Mouse (Mus musculus): ENCODE measurements around the gene Tssk6. TPM values are rescaled to one million over a fixed set of nuclear protein-coding genes. Genes with fewer than 3 reads are reported as not detected.

Gene Tssk6
- polyA plus RNA-seq, 1 experiment from 2014 or later: 5.2 TPM

GRCm38 (mm10) chr8:69919010-69919409 lies 17.0 kb downstream of the Tssk6 start:
- no peaks in the 10 kb centered on the region for H3K27me3 ChIP-seq (ENCODE audit: control insufficient read depth, insufficient read depth, low read length)
- H3K4me3 ChIP-seq (ENCODE audit: low read depth, low read length): no peak overlapping the region
- no peak overlapping the region for H3K9ac ChIP-seq (ENCODE audit: low read length)
- H3K9me3 ChIP-seq (ENCODE audit: control insufficient read depth, low read length): no peaks in the 10 kb centered on the region
- no peaks in the 10 kb centered on the region; the same call in 1 of the 2 replicates for H3K4me1 ChIP-seq (replicated peaks; ENCODE audit: control insufficient read depth, insufficient read depth, low read length)
- H3K36me3 ChIP-seq (ENCODE audit: control insufficient read depth, insufficient read depth, low read length): peaks cover 7% of the 10 kb centered on the region; the same call in 1 of the 2 replicates
- peak; percentile 47 for ATAC-seq (replicated peaks; ENCODE audit: low FRiP score)
- H3K27ac ChIP-seq (ENCODE audit: low read depth, low read length): no peak overlapping the region
- DNase-seq (ENCODE audit: low spot score): peak; percentile 82
- H3K4me2 ChIP-seq (ENCODE audit: low read depth, low read length, severe bottlenecking): no peak overlapping the region
- 78% methylated on average over 1 of the region's 1 CpGs for WGBS

GRCm38 (mm10) chr8:69919876-69920662 lies 18.1 kb downstream of the Tssk6 start:
- H3K27ac ChIP-seq (ENCODE audit: low read depth, low read length): peak overlapping the region; percentile 58; the same call in 1 of the 2 replicates
- WGBS: 60% methylated on average over 11 of the region's 11 CpGs
- no peaks in the 10 kb centered on the region for H3K27me3 ChIP-seq (ENCODE audit: control insufficient read depth, insufficient read depth, low read length)
- H3K9ac ChIP-seq (ENCODE audit: low read length): no peak overlapping the region
- H3K9me3 ChIP-seq (ENCODE audit: control insufficient read depth, low read length): no peaks in the 10 kb centered on the region
- no peak overlapping the region for H3K4me3 ChIP-seq (ENCODE audit: low read depth, low read length)
- no peak for DNase-seq (ENCODE audit: low spot score)
- H3K36me3 ChIP-seq (ENCODE audit: control insufficient read depth, insufficient read depth, low read length): peaks cover 5% of the 10 kb centered on the region; the same call in 1 of the 2 replicates
- no peaks in the 10 kb centered on the region; the same call in 1 of the 2 replicates for H3K4me1 ChIP-seq (replicated peaks; ENCODE audit: control insufficient read depth, insufficient read depth, low read length)
- no peak overlapping the region for H3K4me2 ChIP-seq (ENCODE audit: low read depth, low read length, severe bottlenecking)
- peak; percentile 53 for ATAC-seq (replicated peaks; ENCODE audit: low FRiP score)

- no peaks in the 10 kb centered on the region for H3K27me3 ChIP-seq (ENCODE audit: control insufficient read depth, insufficient read depth, low read length)
- H3K9ac ChIP-seq (ENCODE audit: low read length): no peak overlapping the region
- DNase-seq (ENCODE audit: low spot score) (no peak), ATAC-seq (replicated peaks; ENCODE audit: low FRiP score) (no peak)
- H3K27ac ChIP-seq (ENCODE audit: low read depth, low read length): no peak overlapping the region
- H3K4me2 ChIP-seq (ENCODE audit: low read depth, low read length, severe bottlenecking): no peak overlapping the region
- H3K4me1 ChIP-seq (replicated peaks; ENCODE audit: control insufficient read depth, insufficient read depth, low read length): no peaks in the 10 kb centered on the region; the same call in 1 of the 2 replicates
- WGBS: 96% methylated on average over 2 of the region's 2 CpGs
- no peaks in the 10 kb centered on the region for H3K9me3 ChIP-seq (ENCODE audit: control insufficient read depth, low read length)
- peaks cover 4% of the 10 kb centered on the region; the same call in 1 of the 2 replicates for H3K36me3 ChIP-seq (ENCODE audit: control insufficient read depth, insufficient read depth, low read length)
- no peak overlapping the region for H3K4me3 ChIP-seq (ENCODE audit: low read depth, low read length)
Observed at GRCm38 (mm10) chr8:69921141-69921540, 19.2 kb downstream of the Tssk6 start.

- ATAC-seq (replicated peaks; ENCODE audit: low FRiP score) (no peak), DNase-seq (ENCODE audit: low spot score) (no peak)
- no peaks in the 10 kb centered on the region for H3K9me3 ChIP-seq (ENCODE audit: control insufficient read depth, low read length)
- H3K27ac ChIP-seq (ENCODE audit: low read depth, low read length): no peak overlapping the region
- no peaks in the 10 kb centered on the region; the same call in 1 of the 2 replicates for H3K4me1 ChIP-seq (replicated peaks; ENCODE audit: control insufficient read depth, insufficient read depth, low read length)
- H3K27me3 ChIP-seq (ENCODE audit: control insufficient read depth, insufficient read depth, low read length): no peaks in the 10 kb centered on the region
- WGBS: 93% methylated on average over 1 of the region's 1 CpGs
- H3K4me2 ChIP-seq (ENCODE audit: low read depth, low read length, severe bottlenecking): no peak overlapping the region
- H3K4me3 ChIP-seq (ENCODE audit: low read depth, low read length): no peak overlapping the region
- H3K36me3 ChIP-seq (ENCODE audit: control insufficient read depth, insufficient read depth, low read length): no peaks in the 10 kb centered on the region
- H3K9ac ChIP-seq (ENCODE audit: low read length): no peak overlapping the region
Observed at GRCm38 (mm10) chr8:69923986-69924385, 22.0 kb downstream of the Tssk6 start.

GRCm38 (mm10) chr8:69926901-69927300 lies 24.9 kb downstream of the Tssk6 start:
- no peak overlapping the region for H3K4me3 ChIP-seq (ENCODE audit: low read depth, low read length)
- no peaks in the 10 kb centered on the region for H3K36me3 ChIP-seq (ENCODE audit: control insufficient read depth, insufficient read depth, low read length)
- ATAC-seq (replicated peaks; ENCODE audit: low FRiP score) (no peak), DNase-seq (ENCODE audit: low spot score) (no peak)
- no peak overlapping the region for H3K27ac ChIP-seq (ENCODE audit: low read depth, low read length)
- H3K27me3 ChIP-seq (ENCODE audit: control insufficient read depth, insufficient read depth, low read length): no peaks in the 10 kb centered on the region
- H3K9me3 ChIP-seq (ENCODE audit: control insufficient read depth, low read length): no peaks in the 10 kb centered on the region
- H3K9ac ChIP-seq (ENCODE audit: low read length): no peak overlapping the region
- no peaks in the 10 kb centered on the region for H3K4me1 ChIP-seq (replicated peaks; ENCODE audit: control insufficient read depth, insufficient read depth, low read length)
- no peak overlapping the region for H3K4me2 ChIP-seq (ENCODE audit: low read depth, low read length, severe bottlenecking)

- H3K27ac ChIP-seq (ENCODE audit: low read depth, low read length): no peak overlapping the region
- no peaks in the 10 kb centered on the region for H3K27me3 ChIP-seq (ENCODE audit: control insufficient read depth, insufficient read depth, low read length)
- H3K4me3 ChIP-seq (ENCODE audit: low read depth, low read length): no peak overlapping the region
- H3K4me1 ChIP-seq (replicated peaks; ENCODE audit: control insufficient read depth, insufficient read depth, low read length): no peaks in the 10 kb centered on the region
- ATAC-seq (replicated peaks; ENCODE audit: low FRiP score): no peak
- 89% methylated on average over 2 of the region's 2 CpGs for WGBS
- H3K9ac ChIP-seq (ENCODE audit: low read length): no peak overlapping the region
- no peaks in the 10 kb centered on the region for H3K36me3 ChIP-seq (ENCODE audit: control insufficient read depth, insufficient read depth, low read length)
- no peak for DNase-seq (ENCODE audit: low spot score)
- no peaks in the 10 kb centered on the region for H3K9me3 ChIP-seq (ENCODE audit: control insufficient read depth, low read length)
- H3K4me2 ChIP-seq (ENCODE audit: low read depth, low read length, severe bottlenecking): no peak overlapping the region
Observed at GRCm38 (mm10) chr8:69933811-69934210, 31.8 kb downstream of the Tssk6 start.

- H3K36me3 ChIP-seq (ENCODE audit: control insufficient read depth, insufficient read depth, low read length): no peaks in the 10 kb centered on the region
- no peak for ATAC-seq (replicated peaks; ENCODE audit: low FRiP score)
- WGBS: 91% methylated on average over 5 of the region's 5 CpGs
- no peaks in the 10 kb centered on the region for H3K27me3 ChIP-seq (ENCODE audit: control insufficient read depth, insufficient read depth, low read length)
- no peaks in the 10 kb centered on the region for H3K9me3 ChIP-seq (ENCODE audit: control insufficient read depth, low read length)
- no peak overlapping the region for H3K4me2 ChIP-seq (ENCODE audit: low read depth, low read length, severe bottlenecking)
- no peak overlapping the region for H3K27ac ChIP-seq (ENCODE audit: low read depth, low read length)
- no peak overlapping the region for H3K9ac ChIP-seq (ENCODE audit: low read length)
- no peak overlapping the region for H3K4me3 ChIP-seq (ENCODE audit: low read depth, low read length)
- no peaks in the 10 kb centered on the region for H3K4me1 ChIP-seq (replicated peaks; ENCODE audit: control insufficient read depth, insufficient read depth, low read length)
- no peak for DNase-seq (ENCODE audit: low spot score)
Observed at GRCm38 (mm10) chr8:69934582-69934981, 32.6 kb downstream of the Tssk6 start.

GRCm38 (mm10) chr8:69935431-69935830 lies 33.4 kb downstream of the Tssk6 start:
- DNase-seq (ENCODE audit: low spot score) (no peak), ATAC-seq (replicated peaks; ENCODE audit: low FRiP score) (no peak)
- Histone ChIP-seq H3K4me2 (ENCODE audit: low read depth, low read length, severe bottlenecking) (no peak overlapping the region), H3K36me3 (ENCODE audit: control insufficient read depth, insufficient read depth, low read length) (no peaks in the 10 kb centered on the region), H3K4me3 (ENCODE audit: low read depth, low read length) (no peak overlapping the region), H3K9me3 (ENCODE audit: control insufficient read depth, low read length) (no peaks in the 10 kb centered on the region), H3K4me1 (replicated peaks; ENCODE audit: control insufficient read depth, insufficient read depth, low read length) (no peaks in the 10 kb centered on the region), H3K27me3 (ENCODE audit: control insufficient read depth, insufficient read depth, low read length) (no peaks in the 10 kb centered on the region), H3K9ac (ENCODE audit: low read length) (no peak overlapping the region), H3K27ac (ENCODE audit: low read depth, low read length) (no peak overlapping the region)
- 95% methylated on average over 3 of the region's 3 CpGs for WGBS

Data from forebrain, embryonic 11.5 days (tissue).